Mouse (Mus musculus) CD4-positive, CD25-positive, alpha-beta regulatory T cell, adult 2 months (primary cell): ENCODE measurements at regions not wholly inside any gene's neighbourhood (a gene's known extent, or its start where the extent isn't known, plus 50 kb on each side); places are given as distances from the start of the nearest gene placed in this dataset.

Source experiments
- DNase-seq: peaks from one replicate; pipeline ENCODE4 v3.0.0-alpha.2; 2012; ENCODE audit warnings: low read depth, low spot score

DNA sequence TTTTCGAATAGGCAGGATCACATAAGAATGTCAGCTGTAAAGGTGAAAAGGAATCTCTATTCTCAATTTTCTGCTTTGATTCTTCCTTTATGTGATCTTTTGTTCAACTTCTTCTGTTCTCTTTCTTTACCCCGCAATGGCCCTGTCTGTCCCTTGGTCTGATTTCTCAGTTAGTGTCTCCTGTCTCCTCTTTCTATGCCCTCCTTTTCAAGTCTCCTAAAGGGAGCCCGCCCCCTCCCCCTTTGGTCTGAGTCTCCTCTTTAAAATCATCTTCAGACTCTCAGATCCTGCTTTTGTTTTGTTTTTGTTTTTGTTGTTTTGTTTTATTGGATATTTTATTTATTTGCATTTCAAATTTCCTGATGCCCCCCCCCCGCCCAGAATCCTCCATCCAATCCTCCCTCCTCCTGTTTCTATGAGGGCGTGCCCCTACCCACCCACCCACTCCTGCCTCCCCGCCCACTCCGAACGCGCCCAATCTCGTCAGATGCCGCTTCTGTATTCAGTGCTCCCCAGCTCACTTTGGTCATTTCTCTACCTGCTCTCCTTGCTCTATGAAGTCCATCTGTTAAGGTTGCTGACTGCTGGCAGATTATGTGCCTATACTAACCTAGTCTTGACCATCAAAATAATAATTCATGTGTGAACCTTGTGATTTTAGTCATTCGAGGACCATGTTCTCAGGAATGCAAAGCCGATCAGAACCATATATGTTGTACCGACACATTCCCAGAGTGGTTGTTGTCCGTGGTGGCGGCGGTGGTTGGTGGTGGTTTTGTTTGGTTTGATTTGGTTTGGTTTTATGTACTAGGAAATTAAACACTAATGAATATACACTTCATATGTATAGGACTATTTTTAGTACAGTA, 487.9 kb upstream of the Adam24 start:
- DNase-seq: no peak

DNA sequence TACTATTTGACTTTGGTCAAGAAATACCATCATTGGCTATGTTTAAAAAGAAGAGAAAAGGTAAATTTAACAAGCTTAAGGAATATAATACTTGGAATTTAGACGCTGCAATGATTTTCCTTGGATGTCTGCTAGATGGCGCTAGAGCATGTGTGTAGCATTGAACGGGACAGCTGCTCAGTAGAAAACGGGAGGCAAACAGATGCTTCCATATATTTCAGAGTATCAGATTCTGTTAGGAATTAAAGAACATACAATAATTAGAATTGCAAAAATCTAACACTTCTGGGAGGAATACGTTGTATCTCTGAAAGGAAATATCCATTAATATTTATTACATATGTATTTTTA, 487.3 kb upstream of the Adam24 start:
- DNase-seq: peak; percentile 22

DNA sequence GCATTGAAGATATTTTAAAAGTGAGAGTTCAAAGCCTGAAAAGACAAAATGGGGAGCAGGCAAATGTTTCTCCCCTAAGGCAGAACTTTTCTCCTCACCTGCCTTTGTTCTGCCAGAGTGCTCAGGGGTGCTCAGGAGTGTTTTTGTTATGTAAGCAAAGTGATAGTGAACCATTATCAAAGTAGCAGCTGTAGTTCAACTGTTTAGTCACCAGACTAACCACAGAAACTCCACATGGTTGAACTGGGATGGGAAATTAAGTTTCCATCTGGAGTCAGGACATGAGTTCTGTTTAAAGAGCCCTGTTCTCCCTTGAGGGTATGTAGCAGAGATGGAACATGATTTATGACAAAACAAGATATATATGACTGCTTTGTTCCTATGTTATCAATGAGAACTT, 482.6 kb upstream of the Adam24 start:
- DNase-seq: no peak

DNA sequence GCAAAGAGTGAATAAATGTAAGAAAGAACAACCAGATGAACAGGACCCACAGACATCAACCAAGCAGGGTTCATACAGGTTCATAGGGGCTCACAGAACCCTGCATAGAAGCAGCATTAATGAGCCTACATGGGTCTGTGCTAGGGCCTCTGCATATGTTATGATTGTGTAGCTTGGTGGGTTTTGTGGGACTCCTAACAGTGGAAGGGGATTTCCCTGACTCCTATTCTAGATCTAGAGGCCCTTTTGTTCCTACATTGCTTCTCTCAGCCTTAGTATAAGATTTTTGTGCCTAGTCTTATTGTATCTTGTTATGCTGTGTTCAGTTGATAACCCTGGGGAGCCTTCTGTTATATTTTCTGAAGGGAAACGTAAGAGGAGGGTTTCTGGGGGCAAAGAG, 481.7 kb upstream of the Adam24 start:
- no peak for DNase-seq

DNA sequence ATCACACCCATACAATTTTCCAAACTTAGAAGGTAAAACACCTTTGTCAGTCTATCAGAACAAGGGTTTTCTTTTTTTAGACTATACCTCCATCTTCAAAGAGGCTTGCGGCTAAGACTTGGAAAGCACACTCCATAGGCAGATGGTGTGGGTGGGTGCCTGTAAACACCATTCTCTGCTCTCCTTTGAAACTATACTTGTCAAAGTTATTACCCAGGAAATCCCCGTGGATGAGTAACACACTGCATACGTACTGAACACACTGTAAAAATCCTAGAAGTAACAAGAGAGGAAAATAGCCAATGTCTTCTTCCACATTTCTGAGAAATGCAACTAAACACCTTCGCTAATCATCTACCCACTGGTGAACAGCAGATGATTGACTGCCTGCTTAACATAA, 464.0 kb upstream of the Adam24 start:
- DNase-seq: no peak

DNA sequence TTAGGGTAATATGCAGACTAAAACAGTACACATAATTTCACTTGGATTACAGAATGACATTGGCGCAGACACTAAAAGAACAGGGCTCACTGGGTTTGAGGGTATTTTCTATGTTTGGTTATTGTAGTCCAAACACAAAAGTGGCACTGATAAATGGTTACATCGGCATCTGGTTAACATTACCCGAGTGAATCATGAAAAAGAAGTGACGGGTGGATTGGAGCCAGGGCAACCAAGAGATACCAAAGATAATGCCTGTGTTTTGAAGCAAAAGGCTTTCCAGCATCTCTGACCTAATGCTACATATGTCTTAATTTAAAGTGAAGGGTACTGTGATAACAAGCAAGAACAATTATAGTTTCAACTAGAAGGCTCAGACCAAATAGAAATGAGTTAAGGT, 451.4 kb upstream of the Adam24 start:
- DNase-seq: no peak

DNA sequence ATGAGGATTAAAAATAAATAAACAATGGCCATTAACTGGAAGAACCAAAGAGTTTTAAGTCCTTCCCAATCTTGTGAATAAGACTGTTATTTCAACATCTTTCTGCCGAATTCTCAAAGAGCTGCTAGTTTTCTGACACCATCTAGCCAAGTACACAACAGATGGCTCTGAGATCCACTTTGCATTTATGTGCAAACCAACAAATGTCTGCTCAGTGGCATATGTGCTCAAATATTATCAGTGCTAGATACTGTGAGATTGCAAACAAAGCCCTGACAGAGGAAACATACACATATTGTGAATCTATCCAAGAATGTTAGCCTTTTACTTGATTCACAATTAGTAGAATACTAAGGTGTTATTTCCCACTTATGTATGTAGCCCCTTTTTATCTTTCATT, 447.6 kb upstream of the Adam24 start:
- DNase-seq: no peak
